Mouse (Mus musculus) C3H10T1/2 (cell line): ENCODE results near the gene Mgat4a. TPM values are rescaled to one million over a fixed set of nuclear protein-coding genes. Genes with fewer than 3 reads are reported as not detected.

Experiments
- polyA plus RNA-seq, 2 experiments: library from polyadenylated mRNA; unstranded; fragments of >200 nt; fragmentation: generic; extraction: Trizol; gene quantifications; one replicate each; pipeline ENCODE4 v1.2.1; 2012; ENCODE audit warnings: missing spikeins in 2 of 2

The Mgat4a gene
- polyA plus RNA-seq: under 1 TPM in 1 of 2 experiments, not detected in 1; 0.13 TPM

GRCm38 (mm10) chr1:37540810-37541658 lies at the start of gene Mgat4a:
Gene Mgat4a, minus strand, starts transcription at chr1:37541016.

GRCm38 (mm10) chr1:37429366-37430296 lies 111.2 kb downstream of the Mgat4a start, which contains the start of the genes Coa5 and Unc50:
Gene Coa5, minus strand, starts transcription at chr1:37430103.
Gene Unc50, plus strand, starts transcription at chr1:37430139.

Other genes with a start within 250 kb of the Mgat4a start
- gene Inpp4a, start 241.2 kb downstream of the Mgat4a start, polyA plus RNA-seq: 1 to 10 TPM in 1 of 2 experiments, under 1 TPM in 1; 0.20 to 4.6 TPM
- 10 to 100 TPM in 1 of 2 experiments, 1 to 10 TPM in 1; 5.7 to 26.9 TPM for gene Coa5, start 110.9 kb downstream of the Mgat4a start, polyA plus RNA-seq
- gene Unc50, start 110.9 kb downstream of the Mgat4a start, polyA plus RNA-seq: 10 to 100 TPM in 1 of 2 experiments, 1 to 10 TPM in 1; 7.5 to 54.1 TPM
- not detected for gene 2010300C02Rik, start 179.1 kb upstream of the Mgat4a start, polyA plus RNA-seq